Mouse (Mus musculus) olfactory bulb, adult 2 months (tissue): ENCODE data around the gene Ets1.

ENCODE experiments used
- CTCF ChIP-seq: fragments of 200-500 bp; IDR thresholded peaks from 2 replicates; pipeline ENCODE4 v1.5.1; 2012; ENCODE audit warnings: low read depth, mild to moderate bottlenecking, low read length, moderate library complexity; ENCODE audit not compliant: insufficient read depth
- POLR2A ChIP-seq: fragments of 200-500 bp; IDR thresholded peaks from 2 replicates; pipeline ENCODE4 v1.6.1; 2012; ENCODE audit warnings: mild to moderate bottlenecking, low read depth, low read length, moderate library complexity; ENCODE audit not compliant: insufficient read depth

DNA sequence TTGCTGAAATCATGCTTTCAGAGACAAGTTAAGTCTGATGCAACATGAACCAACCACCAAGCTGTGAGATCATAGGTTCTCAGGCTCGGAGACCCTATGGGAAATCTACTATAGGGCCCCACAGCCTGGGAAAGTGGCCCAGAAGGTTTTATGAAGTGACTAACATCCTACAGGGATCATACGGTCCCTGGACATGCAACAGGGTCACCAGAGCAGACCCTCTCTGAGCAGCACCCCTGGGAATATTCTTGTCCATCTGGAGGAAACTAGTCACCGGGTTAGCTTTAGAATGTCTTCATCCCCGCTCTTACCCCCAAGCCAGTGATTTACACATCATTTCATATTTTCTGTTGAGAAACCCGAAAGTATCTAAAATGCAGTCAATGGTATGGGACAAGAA is 34.1 kb upstream of the Ets1 start:
- TF ChIP-seq POLR2A (no peak), CTCF (no peak)
